Mouse (Mus musculus) heart, postnatal 36 days (tissue): ENCODE measurements at regions not wholly inside any gene's neighbourhood (a gene's known extent, or its start where the extent isn't known, plus 50 kb on each side); places are given as distances from the start of the nearest gene placed in this dataset.

Source experiments
- DNase-seq, 2 experiments: peaks; one replicate each; pipeline ENCODE4 v3.0.0; 2021 to 2022
- intact Hi-C: fragments of 180-260 bp; cut with DNase I; formaldehyde crosslinking; loops from one replicate; pipeline ENCODE4 v1.15.1; 2025

DNA sequence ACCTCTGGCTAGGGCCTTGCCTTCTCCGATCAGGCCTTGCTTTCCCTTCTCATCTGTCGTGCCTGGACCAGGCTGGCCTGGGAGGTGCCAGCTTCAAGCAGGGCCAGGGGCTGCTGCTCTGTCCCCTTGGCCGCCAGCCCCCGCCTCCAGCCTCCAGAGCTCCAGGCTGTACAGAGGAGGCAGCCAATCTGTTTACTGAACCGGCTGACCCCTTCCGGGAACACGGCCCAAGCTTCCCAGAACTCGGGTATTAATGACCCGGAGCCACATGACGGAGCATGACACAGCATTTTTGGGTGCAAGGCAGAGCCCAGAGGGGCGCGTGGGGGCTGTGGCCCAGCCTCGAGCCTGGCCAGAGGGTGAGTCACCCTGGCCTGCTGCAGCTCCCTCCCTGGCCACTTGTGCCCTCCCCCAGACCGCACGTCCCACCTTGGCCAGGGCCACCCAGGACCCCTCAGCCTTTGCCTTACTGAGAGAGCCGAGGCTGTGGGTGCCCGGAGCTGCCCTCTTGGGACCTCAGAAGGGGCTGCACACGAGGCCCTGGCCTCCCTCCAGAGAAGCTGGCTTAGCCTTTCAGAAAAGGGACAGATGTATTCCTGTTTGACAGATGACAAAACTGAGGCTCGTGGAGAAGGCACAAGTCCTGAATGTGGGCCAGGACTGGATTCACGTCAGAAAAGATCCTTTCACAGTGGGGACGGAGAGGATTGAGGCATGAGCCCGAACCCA lies 75.6 kb upstream of the Tmem189 start:
- intact Hi-C loops = loop anchor here (2.0 kb wide), 1 partner anchor 62 kb away; no protein-coding TSS in a partner anchor

DNA sequence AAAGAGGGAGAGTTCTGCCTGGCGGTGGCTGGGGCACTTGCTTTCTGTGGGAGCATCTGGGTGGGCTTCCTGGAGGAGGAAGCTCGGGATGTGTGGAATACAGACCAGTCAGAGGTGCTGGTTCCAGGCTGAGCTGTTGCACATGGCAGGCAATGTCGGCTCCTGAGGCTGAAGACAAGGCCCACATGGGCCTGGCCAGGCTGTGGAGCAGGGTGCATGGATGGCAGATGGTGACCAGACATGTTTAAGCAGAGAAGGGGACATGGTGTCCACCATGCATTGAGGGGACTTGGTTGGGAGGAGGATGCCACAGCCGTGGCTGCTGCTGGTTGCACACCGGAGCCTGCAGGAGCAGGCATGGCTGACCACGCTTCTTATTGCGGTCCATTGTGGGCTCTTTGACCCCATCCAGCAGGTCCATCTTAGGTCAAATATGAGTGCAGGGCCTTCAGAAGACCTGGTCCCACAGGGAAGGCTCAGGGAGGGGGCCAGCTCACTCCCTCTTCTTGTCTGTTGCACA lies 74.3 kb upstream of the Tmem189 start:
- DNase-seq = no peak
- intact Hi-C loops = loop anchor here (2.0 kb wide), 1 partner anchor 63 kb away; no protein-coding TSS in a partner anchor

More for the DNA sequence above, 75.6 kb upstream of the Tmem189 start:
- DNase-seq = peak; percentile 89 to 92

DNA sequence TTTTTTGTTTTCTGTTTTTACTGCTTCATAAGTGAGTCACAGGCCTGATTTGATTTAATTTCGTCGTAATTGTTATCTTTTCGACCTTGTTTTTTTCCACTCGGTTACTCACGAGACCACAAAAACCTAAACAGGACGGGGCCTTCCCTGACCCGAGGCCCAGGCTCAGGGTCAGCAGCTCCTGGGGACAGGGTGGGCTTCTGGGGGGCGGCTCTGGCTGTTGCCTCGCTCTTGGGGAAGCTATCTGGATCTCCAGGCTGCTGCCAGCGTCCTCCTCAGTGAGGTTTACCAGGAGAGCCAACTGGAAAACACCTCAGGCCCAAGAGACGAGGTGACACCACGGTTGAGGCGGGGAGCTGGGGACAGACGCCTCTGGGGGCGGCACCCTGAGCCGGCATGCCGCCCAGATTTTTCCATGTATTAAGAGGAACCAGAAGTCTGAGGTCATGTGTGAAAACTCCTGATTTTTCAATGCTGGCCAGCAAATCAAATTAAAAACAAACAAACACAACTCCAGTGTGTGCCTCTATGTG lies 71.8 kb upstream of the Tmem189 start:
- intact Hi-C loops = no loop called here
- DNase-seq = no peak

DNA sequence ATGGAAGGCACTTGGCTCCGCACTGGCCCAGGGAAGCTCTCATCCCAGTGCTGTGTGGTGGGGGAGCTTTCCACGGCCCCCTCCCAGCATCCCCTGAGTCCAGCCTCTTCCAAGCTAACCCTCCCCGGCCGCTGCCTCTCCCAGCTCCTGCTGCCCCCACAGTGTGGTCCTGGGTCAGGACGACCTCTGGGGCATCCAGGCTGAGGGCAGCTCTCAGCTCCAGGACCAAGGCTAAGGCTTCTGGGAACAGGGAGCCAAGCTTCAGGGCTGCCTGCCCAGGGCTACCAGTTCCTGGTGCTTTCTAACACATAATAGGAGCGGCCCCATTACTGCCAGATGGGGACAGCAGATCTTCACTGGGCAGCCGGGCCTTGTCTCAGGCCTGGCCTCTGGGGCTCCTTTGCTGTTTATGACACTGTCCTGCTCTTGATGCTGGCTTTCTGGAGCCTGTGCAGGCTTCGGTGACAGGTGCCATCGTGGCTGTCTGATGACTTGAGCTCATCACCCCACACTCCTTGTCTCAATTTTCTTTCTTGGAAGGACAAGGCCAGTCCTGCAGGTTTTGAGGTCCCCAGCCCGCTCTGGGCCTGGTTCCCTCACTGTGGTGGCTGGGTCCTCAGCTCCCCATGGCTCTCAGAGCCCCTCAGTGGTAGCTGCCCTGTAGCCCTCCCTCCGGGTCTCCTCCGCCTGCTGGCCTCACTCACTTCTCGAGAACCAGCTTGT lies 71.2 kb upstream of the Tmem189 start:
- intact Hi-C loops = no loop called here
- no peak for DNase-seq

DNA sequence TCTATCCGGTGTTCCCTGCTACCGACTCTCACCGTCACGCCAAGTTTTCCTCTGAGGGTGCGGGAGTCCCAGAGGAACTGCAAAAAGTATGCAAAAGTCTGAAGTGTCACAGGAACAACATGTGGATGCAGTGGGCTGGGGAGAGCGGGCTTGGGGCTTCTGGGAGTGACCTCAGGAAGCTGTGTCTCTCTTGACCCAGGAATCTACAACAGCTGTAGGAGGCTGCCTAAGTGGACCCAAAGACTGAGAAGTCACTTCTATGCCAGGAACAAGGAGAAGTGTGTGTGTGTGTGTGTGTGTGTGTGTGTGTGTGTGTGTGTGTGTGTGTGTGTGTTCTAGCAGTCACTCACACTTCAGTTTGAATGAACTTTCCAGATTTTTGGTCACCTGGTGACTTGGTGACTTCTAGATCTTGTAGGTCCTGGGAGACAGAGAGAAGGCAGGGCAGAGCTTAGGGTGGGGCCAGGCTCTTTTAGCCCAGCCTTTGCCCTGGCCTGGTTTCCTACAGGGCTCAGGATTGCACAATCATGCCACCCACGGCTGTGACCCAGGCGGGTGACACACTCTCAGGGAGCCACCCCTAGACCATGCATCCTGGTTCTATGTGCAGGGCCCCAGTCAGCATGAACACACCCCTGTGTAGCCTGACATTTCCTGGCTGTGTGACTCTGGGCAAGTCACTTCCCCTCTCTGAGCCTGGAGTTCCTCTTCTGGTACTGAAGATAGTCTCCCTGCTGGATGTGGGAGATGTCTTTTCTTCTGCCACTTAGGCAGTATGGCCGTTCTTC lies 70.2 kb upstream of the Tmem189 start:
- intact Hi-C loops = loop anchor here (5.0 kb wide), 1 partner anchor 62 kb away; no protein-coding TSS in a partner anchor
- DNase-seq = peak in 1 of 2 experiments; percentile 55

DNA sequence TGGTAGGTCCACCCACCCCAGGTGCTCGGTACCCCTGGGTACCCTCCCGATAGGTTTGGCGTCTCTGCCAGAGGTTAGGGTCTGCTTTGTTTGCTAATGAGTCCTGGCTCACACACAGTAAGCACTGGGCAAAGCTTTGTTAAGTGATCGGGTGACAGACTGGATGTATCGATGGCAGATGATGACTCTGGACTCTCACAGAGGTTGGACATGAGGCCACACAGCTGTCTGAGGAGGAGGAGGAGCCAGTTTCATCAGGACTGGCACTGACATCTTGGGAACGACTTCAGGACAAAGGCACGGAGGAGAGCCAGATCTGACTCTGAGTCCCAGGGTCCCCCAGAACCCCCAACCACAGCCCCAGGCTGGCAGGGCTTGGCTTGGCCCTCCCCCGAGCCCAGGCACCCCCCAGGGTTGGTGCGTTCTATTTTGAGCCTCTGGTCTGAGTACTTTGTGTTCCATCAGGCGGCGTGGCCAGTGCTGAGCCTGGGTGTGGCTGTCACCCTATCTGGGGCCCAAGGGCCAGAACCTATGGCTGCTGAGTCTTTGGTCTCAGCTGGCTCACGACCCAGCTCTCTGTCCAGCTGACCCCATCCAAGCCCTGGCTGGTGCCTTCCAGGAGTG lies 67.6 kb upstream of the Tmem189 start:
- intact Hi-C loops = loop anchor here (5.0 kb wide), 1 partner anchor 60 kb away; no protein-coding TSS in a partner anchor
- peak in 1 of 2 experiments; percentile 74 for DNase-seq

DNA sequence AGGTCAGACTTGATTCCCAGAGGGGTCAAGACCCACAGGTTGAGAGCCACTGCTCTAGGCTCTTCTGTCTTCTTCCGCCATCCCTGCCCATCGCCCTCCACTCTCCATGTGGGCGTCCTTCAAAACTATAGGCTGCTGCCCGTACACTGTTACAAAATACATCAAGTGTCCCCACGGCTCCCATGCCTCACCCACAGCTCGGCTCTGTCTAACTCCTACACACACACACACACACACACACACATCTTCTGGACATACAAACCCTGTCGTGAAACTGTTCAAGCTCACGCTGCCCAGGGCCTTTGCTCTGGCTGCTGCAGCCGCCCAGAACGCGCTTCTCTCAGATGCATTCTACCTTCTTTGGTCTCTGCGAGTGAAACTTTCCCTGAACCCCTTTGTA lies 67.1 kb upstream of the Tmem189 start:
- DNase-seq = no peak
- intact Hi-C loops = loop anchor here (5.0 kb wide), 1 partner anchor 59 kb away; no protein-coding TSS in a partner anchor

DNA sequence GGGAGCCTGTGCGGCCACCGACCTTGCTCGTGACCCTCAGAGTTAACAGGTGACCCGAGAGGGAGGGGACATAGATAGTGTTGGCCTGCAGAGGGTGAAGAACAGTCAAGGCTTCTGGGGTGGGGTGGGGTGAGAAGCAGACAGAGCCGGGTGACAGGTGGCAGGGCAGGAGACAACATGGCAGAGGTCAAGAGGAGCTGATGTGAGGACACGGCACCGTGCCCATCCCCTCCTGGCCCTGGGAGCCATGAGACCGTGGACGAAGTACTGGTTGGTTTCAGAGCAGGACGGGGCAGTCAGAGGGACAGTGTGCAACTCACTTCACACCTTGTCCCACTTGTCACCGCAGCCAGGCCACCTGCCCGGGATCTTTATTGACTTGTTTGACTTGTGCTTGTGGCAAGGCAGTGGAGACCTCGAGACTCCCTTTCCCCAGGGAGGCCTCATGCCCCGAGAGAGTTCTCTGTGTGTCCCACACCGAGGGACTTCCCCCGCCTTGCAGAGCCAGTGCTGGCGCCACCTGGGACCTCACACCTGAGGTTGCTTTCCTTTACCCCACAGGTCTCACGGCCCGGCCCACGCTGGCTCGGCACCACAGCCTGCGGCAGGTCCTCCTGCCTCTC lies 65.4 kb upstream of the Tmem189 start:
- intact Hi-C loops = loop anchor here (5.0 kb wide), 1 partner anchor 58 kb away; no protein-coding TSS in a partner anchor
- no peak for DNase-seq

DNA sequence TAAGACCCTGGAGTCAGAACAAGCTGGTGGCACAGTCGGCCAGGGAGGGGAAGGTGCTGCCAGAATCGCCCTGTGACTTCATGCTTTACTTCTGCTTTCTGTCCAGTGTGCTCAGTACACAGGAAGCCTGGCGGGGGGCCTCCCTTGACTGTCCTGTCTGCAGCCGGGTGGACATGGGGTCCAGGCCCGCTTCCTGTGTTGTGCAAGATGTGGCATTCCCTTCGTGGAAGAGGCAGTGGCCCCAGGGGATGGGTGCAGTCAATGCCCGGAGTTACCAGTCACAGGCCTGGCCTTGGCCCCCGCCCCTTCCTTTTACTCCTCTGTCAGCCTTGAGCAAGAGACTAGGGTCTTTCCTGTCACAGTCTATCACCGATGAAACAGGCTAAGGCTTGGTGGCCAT lies 64.3 kb upstream of the Tmem189 start:
- intact Hi-C loops = no loop called here
- peak; percentile 53 to 63 for DNase-seq

DNA sequence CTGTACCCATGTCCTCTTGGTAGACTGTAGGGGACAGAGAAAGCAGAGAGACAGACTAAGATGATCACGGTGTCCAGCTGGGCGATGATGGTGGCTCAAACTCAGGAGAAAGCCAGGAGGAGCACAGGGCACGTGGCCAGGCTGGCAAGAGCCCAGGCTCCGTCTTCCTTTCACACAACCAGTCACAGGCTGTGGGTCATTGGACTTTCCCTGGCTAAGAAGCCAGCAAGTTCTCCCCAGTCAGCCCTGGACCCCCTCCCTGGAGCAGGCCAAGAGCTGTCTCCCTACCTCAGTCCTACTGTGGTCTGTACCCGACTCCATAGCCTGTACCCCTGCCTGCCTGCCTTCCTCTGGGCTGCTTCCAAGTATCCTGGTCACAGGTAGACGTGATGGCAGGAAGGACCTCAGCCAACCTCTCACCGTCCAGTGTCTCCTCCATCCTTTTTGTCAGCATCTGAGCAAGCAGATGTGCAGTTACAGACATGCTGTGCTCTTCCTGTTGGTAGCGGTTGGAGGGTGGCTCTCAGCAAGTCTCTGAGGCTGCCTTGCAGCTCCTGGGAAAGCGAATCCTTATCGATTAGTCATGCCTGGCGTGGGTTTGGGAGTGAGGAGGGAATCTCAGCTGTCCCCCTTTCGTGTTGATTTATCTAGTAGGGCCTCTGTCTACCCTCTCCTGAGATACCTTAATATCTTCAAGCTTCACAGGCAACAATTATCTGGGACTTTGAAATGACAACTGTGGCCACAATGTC lies 63.4 kb upstream of the Tmem189 start:
- intact Hi-C loops = no loop called here
- peak; percentile 69 to 70 for DNase-seq

DNA sequence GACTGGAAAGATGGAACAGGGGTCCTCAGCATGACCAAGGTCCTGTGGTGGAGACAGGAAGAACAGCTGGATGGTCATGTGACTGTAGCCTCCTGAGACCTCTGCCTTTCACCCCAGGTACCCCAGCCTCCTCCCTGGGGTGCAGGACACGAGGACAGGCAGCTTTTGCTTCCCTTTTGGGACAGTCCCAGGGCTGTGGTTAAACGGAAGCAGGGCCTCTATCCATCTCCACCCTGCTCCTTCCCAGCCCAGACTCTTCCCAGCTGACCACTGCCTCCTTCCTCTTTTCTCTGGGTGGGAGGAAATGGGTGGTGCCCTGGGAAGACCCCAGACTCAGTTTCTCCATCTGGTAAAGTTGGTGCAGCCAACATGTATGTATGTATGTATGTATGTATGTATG lies 62.0 kb upstream of the Tmem189 start:
- no peak for DNase-seq
- intact Hi-C loops = no loop called here

DNA sequence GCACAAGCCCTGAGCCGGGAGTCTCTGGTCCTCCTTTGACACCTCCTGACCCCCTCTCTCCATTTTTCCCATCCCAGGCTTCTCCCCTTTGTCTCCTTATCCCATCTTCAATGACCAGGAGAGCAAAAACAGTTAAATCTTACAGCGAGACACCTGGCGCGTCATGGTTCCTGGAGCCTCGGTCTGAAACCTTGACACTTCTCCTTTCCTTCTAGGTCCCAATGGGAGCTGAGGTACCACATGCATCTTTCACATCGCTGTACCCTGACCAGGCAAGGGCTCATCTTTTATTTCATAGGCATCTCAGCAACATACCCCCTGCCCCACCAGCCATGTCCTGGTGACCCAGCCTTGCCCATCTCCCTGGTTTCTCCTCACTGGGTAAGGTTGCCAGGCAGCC lies 58.7 kb upstream of the Tmem189 start:
- intact Hi-C loops = no loop called here
- no peak for DNase-seq

DNA sequence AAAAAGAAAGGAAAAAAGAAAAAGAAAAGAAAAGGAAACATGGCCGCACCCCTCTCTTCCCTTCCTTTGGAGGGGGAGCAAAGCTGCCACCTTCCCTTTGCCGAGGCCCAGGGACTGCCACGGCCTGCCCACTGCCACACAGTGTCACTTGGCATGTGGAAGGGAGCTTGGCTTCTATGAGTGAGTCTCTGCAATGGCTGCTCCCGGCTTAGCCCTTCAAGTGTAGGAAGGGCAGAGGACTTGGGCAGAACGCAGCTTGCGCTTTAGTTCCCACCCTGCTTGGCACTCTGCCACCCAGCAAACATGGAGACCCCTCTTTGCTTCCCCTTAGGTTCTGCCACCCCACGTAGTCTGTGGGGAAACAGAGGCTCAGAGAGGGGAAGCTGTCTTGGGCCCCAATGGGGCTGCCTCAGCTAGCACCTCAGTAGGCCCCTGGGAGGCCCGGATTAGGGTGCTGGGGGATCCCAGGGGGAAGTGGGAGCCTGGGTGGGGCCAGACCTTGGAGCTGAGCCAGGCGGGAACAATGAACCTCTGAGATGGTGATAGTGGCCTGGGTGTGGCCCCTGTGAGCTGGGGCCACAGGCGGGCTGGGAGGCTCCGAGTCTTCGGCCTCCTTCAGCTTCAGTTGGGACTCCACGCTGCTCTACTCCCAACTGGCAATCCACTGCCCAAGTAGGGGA lies 57.7 kb upstream of the Tmem189 start:
- intact Hi-C loops = no loop called here
- no peak for DNase-seq

DNA sequence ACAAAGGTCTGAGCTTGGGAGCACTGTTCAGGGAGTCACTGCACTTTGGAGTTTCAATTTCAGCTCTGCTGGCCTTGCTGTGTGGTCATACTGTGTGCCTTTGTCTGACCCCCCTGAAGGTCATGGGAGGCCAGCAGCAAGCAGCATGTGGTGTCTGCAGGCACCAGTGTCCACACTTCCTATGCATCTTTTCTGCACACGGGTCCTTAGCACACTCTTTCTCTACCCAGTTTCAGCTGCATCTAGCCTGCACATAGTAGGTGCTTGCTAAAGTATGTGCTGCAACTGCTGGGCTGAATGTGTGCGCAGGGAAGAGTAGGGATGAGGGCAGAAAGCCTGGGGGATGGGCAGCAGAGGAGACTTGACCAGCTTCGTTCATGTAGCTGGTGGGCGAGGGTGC lies 56.7 kb upstream of the Tmem189 start:
- intact Hi-C loops = no loop called here
- no peak for DNase-seq

DNA sequence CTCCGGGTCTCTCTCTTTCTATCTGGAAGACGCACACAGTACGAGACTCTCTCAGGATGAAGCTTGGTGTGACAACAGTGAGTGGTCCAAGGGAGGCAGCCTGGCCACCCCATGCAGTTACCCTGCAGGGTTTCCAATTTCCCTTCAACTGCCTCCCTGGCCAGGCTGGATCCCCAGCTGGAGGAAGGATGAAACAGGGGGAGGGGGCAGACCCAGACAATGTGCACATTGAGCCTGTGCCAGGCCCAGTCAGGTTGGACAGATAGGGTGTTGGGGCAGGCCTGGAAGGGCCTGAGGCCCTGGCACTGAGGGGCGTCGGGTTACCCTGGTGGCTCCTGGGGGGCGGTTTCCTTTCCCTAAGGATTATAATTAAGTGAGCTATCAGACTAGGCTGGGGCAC lies 55.8 kb upstream of the Tmem189 start:
- DNase-seq = no peak
- intact Hi-C loops = no loop called here

DNA sequence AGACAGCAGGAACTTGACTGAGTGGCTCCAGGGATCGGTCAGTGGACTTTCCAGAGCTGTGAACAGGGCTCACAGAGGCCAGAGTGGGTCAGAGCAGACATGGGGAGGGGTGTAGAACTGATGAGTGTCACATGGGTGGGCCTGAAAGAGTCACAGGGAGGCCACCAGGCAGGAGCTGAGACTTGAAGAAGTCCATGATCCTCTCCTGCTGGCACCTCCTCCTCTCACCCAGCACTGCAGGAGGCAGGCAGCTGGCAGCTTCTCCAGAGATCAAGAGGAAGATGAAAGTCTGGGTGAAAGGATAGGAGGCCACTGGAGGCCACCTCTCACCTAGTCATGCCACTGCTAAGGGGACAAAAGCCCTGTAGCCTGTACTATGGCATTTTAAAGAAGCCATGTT lies 54.5 kb upstream of the Tmem189 start:
- intact Hi-C loops = no loop called here
- DNase-seq = no peak

DNA sequence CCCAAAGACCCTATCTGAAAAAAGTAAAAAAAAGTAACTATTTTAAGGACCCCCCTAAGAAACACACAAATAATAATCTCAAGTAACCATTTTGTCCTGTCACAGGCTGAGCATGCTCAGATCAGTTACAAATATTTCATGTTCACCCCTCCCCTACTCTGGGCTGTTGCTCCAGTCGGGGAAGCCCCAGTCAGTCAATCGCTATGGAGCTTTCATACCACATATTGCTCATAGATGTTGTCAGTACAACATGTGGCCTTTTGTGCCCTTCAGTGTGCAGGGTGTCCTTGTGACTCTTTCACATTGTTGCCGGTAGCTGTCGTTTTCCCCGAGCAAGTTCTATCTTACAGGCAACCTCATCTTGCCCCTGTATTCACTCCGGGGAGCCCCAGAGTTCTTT lies 52.9 kb upstream of the Tmem189 start:
- no peak for DNase-seq
- intact Hi-C loops = no loop called here

DNA sequence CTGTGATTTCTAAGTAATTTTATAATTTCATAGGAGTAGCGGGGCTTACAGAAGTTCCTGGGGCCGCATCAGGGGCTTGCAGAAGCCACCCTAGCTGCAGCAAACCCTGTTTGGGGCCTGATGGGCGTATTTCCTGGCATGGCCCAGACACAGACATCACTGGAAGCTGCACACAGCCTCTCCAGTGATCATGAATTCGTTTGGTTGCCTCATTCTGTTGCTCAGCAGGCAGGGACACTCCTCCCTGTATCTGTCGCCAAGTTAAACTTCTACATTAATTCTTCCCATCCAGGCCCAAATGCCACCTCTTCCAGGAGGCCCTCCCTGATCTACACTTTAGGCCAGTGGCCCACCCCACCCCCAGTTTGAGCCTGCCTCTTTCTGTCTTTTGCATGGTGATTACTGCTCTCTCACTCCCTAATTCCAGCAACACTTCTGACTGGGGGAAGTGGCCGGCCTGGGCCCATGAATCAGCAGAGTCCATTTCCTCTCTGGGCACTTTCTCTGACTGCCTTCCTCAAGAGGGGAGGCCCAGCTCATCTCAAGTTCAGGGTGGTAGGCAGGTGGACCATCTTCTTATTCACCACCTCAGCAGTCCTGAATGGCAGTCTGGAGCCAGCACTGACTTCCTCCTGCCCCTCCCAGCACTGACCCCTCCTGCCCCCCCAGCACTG lies 51.0 kb upstream of the Tmem189 start:
- intact Hi-C loops = no loop called here
- DNase-seq = no peak
